ENCODE assay signal across 21 mouse cellular contexts in genomic region chr12:70777866-70778265, GRCm38 (mm10). TPM values are rescaled to one million over a fixed set of nuclear protein-coding genes. Genes with fewer than 3 reads are reported as not detected.
DNase-seq lines count a peak whose midpoint lies in the region; TF ChIP-seq lines count a peak whose summit lies in the region.
"Had no signal": no experiment of that assay in that cellular context is flagged by ENCODE, and none has a peak within 500 bp of the region (broad histone marks: within the 10 kb centered on the region; RNA-seq: fewer than 3 reads in every experiment).

No protein-coding gene starts in this region.

- intact Hi-C loops in left cerebral cortex, adult 2 months (cut with DNase I): loop anchor here (1.0 to 5.0 kb wide), 4 partner anchors 47 to 81 kb away; partner anchors contain the start of gene Frmd6
- intact Hi-C loops in left cerebral cortex, postnatal 36 days (cut with DNase I): loop anchor here (2.0 kb wide), 1 partner anchor 47 kb away; the partner anchor contains the start of gene Frmd6
- intact Hi-C loops in gastrocnemius, postnatal 36 days (cut with DNase I): no loop called here

- TF ChIP-seq CTCF in left cerebral cortex, adult 2 months (IDR thresholded peaks at IDR 0.05): no peak

- no peak overlapping the region for H3K4me3 ChIP-seq in left cerebral cortex, adult 2 months
- H3K4me3 ChIP-seq: heart, embryonic 15.5 days; limb, embryonic 12.5 days; midbrain, embryonic 12.5 days; stomach, embryonic 15.5 days had no signal

- DNase-seq in adrenal gland, adult 2 months: peak; percentile 81
- DNase-seq in adrenal gland, postnatal 4 days (ENCODE audit: low spot score in 2 of 2): no peak
- DNase-seq in left cerebral cortex, adult 2 months (ENCODE audit: extremely low spot score in 1 of 2, low spot score in 2 of 2): no peak
- DNase-seq in left cerebral cortex, postnatal 36 days (ENCODE audit: low spot score in 2 of 2): no peak
- DNase-seq in 3T3-L1 (ENCODE audit: low read depth, low spot score): peak; percentile 19
- peak; percentile 49 for DNase-seq in adrenal gland, postnatal 10 days
- DNase-seq in gastrocnemius, postnatal 36 days: no peak
- DNase-seq in embryo, embryonic 11 days: no peak
- DNase-seq: gastrocnemius, postnatal 14 days; heart, postnatal 36 days; kidney, adult 2 months; layer of hippocampus, adult 9-11 months; lung, embryonic 14.5 days; thymus, postnatal 25 days had no signal

- peak overlapping the region; percentile 75 for H3K27ac ChIP-seq in left cerebral cortex, adult 2 months
- H3K27ac ChIP-seq: heart, embryonic 15.5 days; hindbrain, embryonic 14.5 days; kidney, postnatal 0 days; limb, embryonic 12.5 days; liver, embryonic 14.5 days; midbrain, embryonic 12.5 days; stomach, embryonic 15.5 days had no signal

RNA-seq across cellular contexts. Expression of gene Frmd6, which starts 47.4 kb away (rescaled TPM):
- 10 to 100 TPM; 55.3 to 72.0 TPM for total RNA-seq in adrenal gland, adult 2 months (2021)
- 15.3 and 16.3 TPM in 2 replicates for polyA plus RNA-seq in adrenal gland, adult 2 months (2012; rRNA removed)
- 10 to 100 TPM; 39.2 to 39.3 TPM for total RNA-seq in adrenal gland, postnatal 4 days (2021)
- total RNA-seq in left cerebral cortex, adult 2 months (2021): 10 to 100 TPM; 47.7 to 62.4 TPM
- 10 to 100 TPM; 37.5 to 42.7 TPM for total RNA-seq in left cerebral cortex, postnatal 36 days (2021)
- 10 to 100 TPM; 32.0 to 38.6 TPM for total RNA-seq in adrenal gland, postnatal 10 days (2021)
- 10 to 100 TPM; 14.2 to 14.4 TPM for total RNA-seq in gastrocnemius, postnatal 36 days (2021)

Comparison
In these comparisons a context has a peak if more than half of its experiments do, and no peak if none do; other contexts are left out.
1. DNase-seq: peak in adrenal gland, adult 2 months (single experiment), 3T3-L1 (single experiment) and adrenal gland, postnatal 10 days (single experiment); none in adrenal gland, postnatal 4 days (0 of 2), left cerebral cortex, adult 2 months (0 of 2), left cerebral cortex, postnatal 36 days (0 of 2), gastrocnemius, postnatal 36 days (0 of 2) and embryo, embryonic 11 days (single experiment).